Mouse (Mus musculus) liver, embryonic 14.5 days (tissue): Measurements from ENCODE around the gene Erbin.

Source experiments
- CTCF ChIP-seq: IDR thresholded peaks from 2 replicates; pipeline ENCODE4 v1.5.1; 2016; ENCODE audit warnings: antibody characterized with exemption, low read depth, control low read depth
- EP300 ChIP-seq: IDR thresholded peaks from 2 replicates; pipeline ENCODE4 v1.6.1; 2016; ENCODE audit warnings: antibody characterized with exemption, low read depth

- TF ChIP-seq CTCF (no peak), EP300 (no peak)
Measured at GRCm38 (mm10) chr13:103966696-103967215, 46.4 kb upstream of the Erbin start.
